Comparison of ENCODE assay signal across 8 mouse cellular contexts in the genomic region with DNA sequence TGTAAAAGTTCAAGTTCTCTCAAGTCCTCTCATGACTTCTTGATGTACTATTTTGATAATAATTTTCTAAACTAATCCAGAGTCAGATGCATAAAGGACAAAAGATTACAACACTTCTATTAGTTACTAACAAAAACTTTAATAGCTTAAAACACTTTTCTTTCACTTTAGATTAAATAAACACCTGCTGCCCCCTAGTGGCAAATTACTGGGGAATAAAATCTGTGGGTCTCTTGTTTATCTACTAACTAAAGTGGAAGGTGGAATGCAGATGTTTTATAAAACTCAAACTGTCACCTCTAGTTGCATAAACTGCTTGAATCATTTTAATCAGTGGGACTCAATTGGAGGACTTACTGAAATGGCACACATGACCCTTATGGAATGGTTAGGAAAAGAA.
A peak's percentile ranks its signal among the peaks of the same experiment; 100 is the strongest.
DNase-seq lines count a peak whose midpoint lies in the region; ATAC-seq and TF ChIP-seq lines count a peak whose summit lies in the region.
"Had no signal": no experiment of that assay in that cellular context is flagged by ENCODE, and none has a peak within 500 bp of the region (broad histone marks: within the 10 kb centered on the region; RNA-seq: fewer than 3 reads in every experiment).

No protein-coding gene starts in this region.

- no peaks in the 10 kb centered on the region for H3K4me1 ChIP-seq in ES-E14 (ENCODE audit: control insufficient read depth in 2 of 2, insufficient read depth in 2 of 2, low read length in 2 of 2, poor library complexity in 1 of 2)
- no peaks in the 10 kb centered on the region for H3K4me1 ChIP-seq in forebrain, embryonic 15.5 days
- H3K4me1 ChIP-seq: embryonic facial prominence, embryonic 12.5 days had no signal

- H3K27me3 ChIP-seq in forebrain, embryonic 15.5 days: no peaks in the 10 kb centered on the region
- H3K27me3 ChIP-seq: embryonic facial prominence, embryonic 12.5 days had no signal

- peak; percentile 27 for DNase-seq in kidney, postnatal 14 days
- no peak for DNase-seq in kidney, adult 11 months
- DNase-seq in 416B (ENCODE audit: low read depth): peak; percentile 72
- peak; percentile 37 for DNase-seq in ES-E14 (ENCODE audit: low read depth, low spot score)
- DNase-seq in kidney, postnatal 36 days: peak; percentile 13 to 47
- DNase-seq in cerebellum, adult 11 months: no peak

- no peak overlapping the region for H3K27ac ChIP-seq in ES-E14 (ENCODE audit: insufficient read depth, low read depth, low read length, poor library complexity, severe bottlenecking)
- H3K27ac ChIP-seq in forebrain, embryonic 15.5 days (replicated peaks): no peak overlapping the region
- H3K27ac ChIP-seq: embryonic facial prominence, embryonic 12.5 days had no signal

- no peaks in the 10 kb centered on the region for H3K36me3 ChIP-seq in ES-E14 (ENCODE audit: control insufficient read depth, insufficient read depth, low read length, poor library complexity, severe bottlenecking)
- H3K36me3 ChIP-seq in forebrain, embryonic 15.5 days: no peaks in the 10 kb centered on the region
- H3K36me3 ChIP-seq: embryonic facial prominence, embryonic 12.5 days had no signal

- no peak for ATAC-seq in forebrain, embryonic 15.5 days (replicated peaks)

- no peak overlapping the region for H3K4me3 ChIP-seq in ES-E14 (ENCODE audit: insufficient read depth in 1 of 2, low read depth in 1 of 2, low read length in 2 of 2, poor library complexity in 1 of 2, severe bottlenecking in 1 of 2)
- H3K4me3 ChIP-seq in forebrain, embryonic 15.5 days: no peak overlapping the region
- H3K4me3 ChIP-seq: embryonic facial prominence, embryonic 12.5 days had no signal

- no peak overlapping the region for H3K9ac ChIP-seq in ES-E14 (ENCODE audit: insufficient read depth, low read depth, low read length, poor library complexity, severe bottlenecking)
- no peak overlapping the region for H3K9ac ChIP-seq in forebrain, embryonic 15.5 days (replicated peaks)
- H3K9ac ChIP-seq: embryonic facial prominence, embryonic 12.5 days had no signal

- H3K9me3 ChIP-seq in ES-E14 (ENCODE audit: control insufficient read depth, insufficient read depth, low read depth, low read length): no peaks in the 10 kb centered on the region
- no peaks in the 10 kb centered on the region for H3K9me3 ChIP-seq in forebrain, embryonic 15.5 days
- H3K9me3 ChIP-seq: embryonic facial prominence, embryonic 12.5 days had no signal

- in situ Hi-C loops in ES-E14 (cut with MboI; ENCODE audit: low sequenced_read_pairs in 2 of 2, unreplicated experiment in 2 of 2): no loop called here

- H3K4me2 ChIP-seq in forebrain, embryonic 15.5 days (replicated peaks): no peak overlapping the region
- H3K4me2 ChIP-seq: embryonic facial prominence, embryonic 12.5 days had no signal

TF ChIP-seq in ES-E14, 5 proteins besides CTCF, POLR2A, EP300 and RAD21:
- no peak for TF ChIP-seq MAFK (IDR thresholded peaks at IDR 0.05; ENCODE audit: insufficient read depth, low read depth, low read length)
- TF ChIP-seq CHD2 (IDR thresholded peaks at IDR 0.05; ENCODE audit: low read depth, low read length): no peak
- TF ChIP-seq ZC3H11A (IDR thresholded peaks at IDR 0.05; ENCODE audit: borderline replicate concordance, low read depth, low read length): 0 out of 2 replicates have a peak, but pooled peaks have one; percentile 24

Comparison
In these comparisons a context has a peak if more than half of its experiments do, and no peak if none do; other contexts are left out.
1. DNase-seq: peak in kidney, postnatal 14 days (single experiment), 416B (single experiment), ES-E14 (single experiment) and kidney, postnatal 36 days (2 of 2); none in kidney, adult 11 months (single experiment) and cerebellum, adult 11 months (single experiment).